Mouse (Mus musculus) spleen, adult 2 months (tissue): ENCODE measurements at regions not wholly inside any gene's neighbourhood (a gene's known extent, or its start where the extent isn't known, plus 50 kb on each side); places are given as distances from the start of the nearest gene placed in this dataset.

ENCODE experiments used
- CTCF ChIP-seq: fragments of 200-500 bp; IDR thresholded peaks from 2 replicates; pipeline ENCODE4 v1.5.1; 2011; ENCODE audit warnings: mild to moderate bottlenecking, inconsistent platforms; ENCODE audit not compliant: insufficient read depth, insufficient read length, insufficient replicate concordance; ENCODE audit errors: extremely low read depth
- POLR2A ChIP-seq: fragments of 200-500 bp; IDR thresholded peaks from 2 replicates; pipeline ENCODE4 v1.6.1; 2011; ENCODE audit warnings: low read depth, low read length, inconsistent platforms

DNA sequence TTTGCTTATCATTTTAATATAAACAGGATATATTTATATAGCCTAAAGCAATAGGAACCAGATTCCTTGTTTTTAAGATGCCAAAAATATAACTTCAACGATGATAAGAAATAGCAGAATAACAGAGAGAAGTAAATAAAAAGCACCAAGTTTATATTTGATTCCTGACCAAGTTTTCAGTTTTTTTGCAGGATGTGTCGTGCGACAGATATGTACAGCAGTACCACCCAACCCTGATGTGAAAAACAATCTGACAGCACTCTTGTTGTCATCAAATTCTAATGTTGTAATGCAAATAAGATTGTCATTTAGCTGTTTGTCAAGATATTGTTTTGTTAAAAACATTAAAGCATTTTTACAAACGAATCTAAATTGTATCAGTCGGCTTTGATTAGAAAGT, 309.9 kb downstream of the Hsfy2 start:
- no peak for TF ChIP-seq CTCF
- TF ChIP-seq POLR2A = no peak
